Mouse (Mus musculus): ENCODE measurements at regions not wholly inside any gene's neighbourhood (a gene's known extent, or its start where the extent isn't known, plus 50 kb on each side); places are given as distances from the start of the nearest gene placed in this dataset.

DNA sequence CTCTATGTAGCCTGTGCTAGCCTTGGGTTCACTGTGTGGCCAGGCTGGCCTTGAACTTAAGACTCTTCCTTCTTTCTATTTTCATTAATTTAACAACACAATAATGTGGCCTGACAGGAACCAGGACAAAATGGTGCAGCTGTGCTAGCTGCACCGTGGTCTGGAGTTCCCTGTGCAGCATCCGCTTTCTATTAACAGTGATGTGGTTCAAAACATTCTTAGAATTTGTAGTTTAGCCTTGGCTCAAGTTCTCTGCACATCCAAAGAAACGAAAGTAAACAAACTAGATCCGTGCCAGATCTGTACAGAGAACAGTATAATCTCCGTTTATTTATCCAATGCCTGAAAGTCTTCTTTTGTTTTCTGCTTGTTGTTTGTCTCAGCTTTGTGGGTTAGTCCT lies 88.5 kb downstream of the Irx1 start:
- no peaks in the 10 kb centered on the region for H3K27me3 ChIP-seq (ENCODE audit: insufficient read depth, low read length)
- H3K4me1 ChIP-seq (ENCODE audit: insufficient read depth, low read depth, low read length): no peaks in the 10 kb centered on the region
- H3K36me3 ChIP-seq (replicated peaks): no peaks in the 10 kb centered on the region
- no peak for TF ChIP-seq CTCF (IDR thresholded peaks at IDR 0.05; ENCODE audit: low read depth, low read length)
- TF ChIP-seq POLR2AphosphoS5 (IDR thresholded peaks at IDR 0.05; ENCODE audit: insufficient replicate concordance, low read depth, low read length): no peak
- no peak for TF ChIP-seq TAL1 (conservative IDR thresholded peaks at IDR 0.05; ENCODE audit: low read depth, low read length)
- no peak for TF ChIP-seq GATA1 (IDR thresholded peaks at IDR 0.05; ENCODE audit: borderline replicate concordance, low read length)
- TF ChIP-seq GATA2 (IDR thresholded peaks at IDR 0.05; ENCODE audit: borderline replicate concordance, low read depth, low read length): no peak
- DNase-seq (ENCODE audit: low spot score) (no peak), ATAC-seq (ENCODE audit: extremely low read depth, insufficient number of reproducible peaks, low FRiP score, poor library complexity, severe bottlenecking) (no peak)
- no peak overlapping the region for H3K4me3 ChIP-seq (ENCODE audit: low read depth, low read length)
- H3K9me3 ChIP-seq (replicated peaks): peaks cover 36% of the 10 kb centered on the region

DNA sequence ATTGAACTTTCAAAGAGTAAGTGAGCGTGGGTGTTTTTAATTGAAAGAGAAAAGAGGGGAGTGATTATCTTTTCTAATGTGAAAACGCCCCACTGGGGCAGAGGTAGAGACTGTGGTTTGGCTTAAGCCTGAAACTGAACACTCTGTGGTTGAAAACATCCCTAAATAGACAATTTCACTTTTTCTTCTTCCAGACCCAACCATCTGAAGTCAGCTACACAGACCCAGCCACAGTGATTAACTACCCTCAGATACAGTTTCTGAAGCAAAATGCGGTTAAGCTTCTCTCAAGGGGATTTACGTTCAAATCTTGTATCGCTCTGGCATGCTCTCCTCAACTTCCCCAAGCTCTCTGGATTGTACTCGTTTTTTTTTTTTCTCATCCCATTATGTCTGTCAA lies 94.8 kb downstream of the Irx1 start:
- TF ChIP-seq POLR2AphosphoS5 (IDR thresholded peaks at IDR 0.05; ENCODE audit: insufficient replicate concordance, low read depth, low read length) (no peak), TAL1 (conservative IDR thresholded peaks at IDR 0.05; ENCODE audit: low read depth, low read length) (no peak), GATA2 (IDR thresholded peaks at IDR 0.05; ENCODE audit: borderline replicate concordance, low read depth, low read length) (no peak), GATA1 (IDR thresholded peaks at IDR 0.05; ENCODE audit: borderline replicate concordance, low read length) (no peak), CTCF (IDR thresholded peaks at IDR 0.05; ENCODE audit: low read depth, low read length) (no peak)
- Histone ChIP-seq H3K4me1 (ENCODE audit: insufficient read depth, low read depth, low read length) (no peaks in the 10 kb centered on the region), H3K36me3 (replicated peaks) (no peaks in the 10 kb centered on the region), H3K27me3 (ENCODE audit: insufficient read depth, low read length) (no peaks in the 10 kb centered on the region), H3K4me3 (ENCODE audit: low read depth, low read length) (no peak overlapping the region), H3K9me3 (replicated peaks) (peaks cover 25% of the 10 kb centered on the region)
- DNase-seq (ENCODE audit: low spot score) (no peak), ATAC-seq (ENCODE audit: extremely low read depth, insufficient number of reproducible peaks, low FRiP score, poor library complexity, severe bottlenecking) (no peak)

DNA sequence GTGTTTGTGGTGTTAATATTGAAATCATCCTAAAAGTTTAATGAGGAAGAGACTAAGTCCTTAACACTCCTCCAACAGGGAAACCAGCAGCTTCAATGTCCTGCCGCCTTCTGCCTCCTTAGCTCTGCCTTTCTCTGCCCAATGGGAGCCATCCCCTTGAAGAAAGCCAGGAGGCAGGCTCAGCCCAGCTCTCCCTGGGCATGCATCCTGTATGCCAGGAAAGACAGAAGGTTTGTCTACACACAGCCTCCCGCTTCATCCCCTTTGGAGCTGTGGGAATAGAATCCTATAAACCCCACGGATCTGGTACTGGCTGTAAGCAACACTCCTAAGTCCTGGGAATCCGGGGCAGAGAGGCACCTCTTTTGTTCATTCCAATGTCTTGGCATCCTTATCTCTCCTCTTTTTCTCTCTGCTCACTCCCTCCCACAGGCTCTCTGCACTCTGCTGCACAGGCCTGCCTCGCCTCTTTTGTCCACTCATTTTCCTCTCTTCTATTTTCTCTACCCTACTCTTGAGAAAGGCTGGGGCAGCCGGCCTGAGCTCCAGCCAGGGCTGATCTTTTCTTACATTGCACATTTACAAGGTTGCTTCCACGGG lies 110.0 kb downstream of the Irx1 start:
- DNase-seq (ENCODE audit: low spot score) (no peak), ATAC-seq (ENCODE audit: extremely low read depth, insufficient number of reproducible peaks, low FRiP score, poor library complexity, severe bottlenecking) (no peak)
- H3K4me1 ChIP-seq (ENCODE audit: insufficient read depth, low read depth, low read length): no peaks in the 10 kb centered on the region
- H3K27me3 ChIP-seq (ENCODE audit: insufficient read depth, low read length): no peaks in the 10 kb centered on the region
- H3K9me3 ChIP-seq (replicated peaks): peaks cover 45% of the 10 kb centered on the region
- no peak overlapping the region for H3K4me3 ChIP-seq (ENCODE audit: low read depth, low read length)
- H3K36me3 ChIP-seq (replicated peaks): no peaks in the 10 kb centered on the region
- TF ChIP-seq POLR2AphosphoS5 (IDR thresholded peaks at IDR 0.05; ENCODE audit: insufficient replicate concordance, low read depth, low read length): no peak
- TF ChIP-seq GATA1 (IDR thresholded peaks at IDR 0.05; ENCODE audit: borderline replicate concordance, low read length): no peak
- TF ChIP-seq TAL1 (conservative IDR thresholded peaks at IDR 0.05; ENCODE audit: low read depth, low read length): no peak
- no peak for TF ChIP-seq GATA2 (IDR thresholded peaks at IDR 0.05; ENCODE audit: borderline replicate concordance, low read depth, low read length)
- no peak for TF ChIP-seq CTCF (IDR thresholded peaks at IDR 0.05; ENCODE audit: low read depth, low read length)

DNA sequence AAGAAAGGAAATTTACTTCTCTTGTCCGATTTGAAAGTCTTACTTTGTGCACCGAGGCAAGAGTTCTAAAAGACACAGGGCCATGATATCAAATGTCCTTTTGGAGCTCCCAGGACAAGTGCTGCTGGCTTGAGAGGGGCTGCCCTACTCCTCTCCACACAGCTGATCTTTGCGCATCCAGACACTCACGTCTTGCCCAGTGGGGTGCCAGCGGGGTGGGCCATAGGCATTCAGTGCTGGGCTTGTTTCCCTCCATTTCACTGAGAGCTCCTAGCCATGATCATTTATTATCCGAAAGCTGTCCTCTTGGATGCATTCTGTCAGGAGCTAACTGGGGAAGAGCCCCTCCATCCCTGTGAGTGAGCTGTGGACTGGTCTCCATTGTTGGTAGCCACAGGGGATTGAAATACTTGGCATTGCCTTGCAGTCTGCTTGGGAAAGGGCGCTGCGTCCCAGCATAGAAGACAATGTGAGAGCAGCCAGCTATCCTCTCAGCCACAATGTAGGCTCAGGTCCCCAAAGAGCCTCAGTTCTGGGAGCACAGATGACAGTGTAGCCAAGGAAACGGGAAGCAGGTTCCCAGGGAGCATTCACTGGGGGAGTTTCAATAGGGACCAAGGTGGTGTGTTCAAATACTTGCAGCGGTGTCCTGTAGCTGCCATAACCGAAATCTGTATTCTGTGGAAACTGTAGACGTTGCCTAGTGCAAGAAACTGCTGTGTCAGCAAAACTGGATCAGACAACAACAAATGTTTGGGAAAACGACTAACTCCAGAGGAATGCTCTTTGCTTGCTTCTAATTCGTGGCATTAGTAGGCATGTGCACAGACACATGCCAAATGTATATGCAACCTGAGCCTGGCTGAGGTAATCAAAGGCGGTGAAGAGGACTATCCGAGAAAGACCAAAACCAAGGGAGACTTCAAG lies 159.2 kb downstream of the Irx1 start:
- H3K4me3 ChIP-seq (ENCODE audit: low read depth, low read length): no peak overlapping the region
- ATAC-seq (ENCODE audit: extremely low read depth, insufficient number of reproducible peaks, low FRiP score, poor library complexity, severe bottlenecking): no peak
- no peaks in the 10 kb centered on the region for H3K27me3 ChIP-seq (ENCODE audit: insufficient read depth, low read length)

DNA sequence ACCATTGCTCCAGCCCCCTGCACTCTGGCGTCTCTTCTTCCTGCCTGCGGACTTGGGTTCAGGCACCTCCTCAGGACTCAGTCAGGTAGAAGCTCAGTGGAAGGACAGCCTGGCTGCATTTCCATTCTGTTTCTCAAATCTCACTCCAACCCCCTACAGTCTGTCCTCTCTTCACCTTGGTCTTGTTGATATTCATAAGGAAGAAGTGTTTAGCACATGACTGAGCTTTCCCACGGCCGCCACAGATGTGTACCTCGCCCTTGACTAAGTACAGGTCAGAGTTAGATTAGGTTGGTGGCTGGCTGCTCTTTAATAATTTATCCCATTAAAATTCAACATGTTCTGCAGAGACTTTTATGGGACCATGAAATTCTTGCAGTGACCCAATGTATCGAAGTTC lies 165.2 kb downstream of the Irx1 start:
- no peak for ATAC-seq (ENCODE audit: extremely low read depth, insufficient number of reproducible peaks, low FRiP score, poor library complexity, severe bottlenecking)
- no peaks in the 10 kb centered on the region for H3K36me3 ChIP-seq (replicated peaks)

More for the DNA sequence above, 159.2 kb downstream of the Irx1 start:
- Histone ChIP-seq H3K36me3 (replicated peaks) (no peaks in the 10 kb centered on the region), H3K9me3 (replicated peaks) (peaks cover 28% of the 10 kb centered on the region), H3K4me1 (ENCODE audit: insufficient read depth, low read depth, low read length) (no peaks in the 10 kb centered on the region)
- DNase-seq (ENCODE audit: low spot score): no peak
- no peak for TF ChIP-seq POLR2AphosphoS5 (IDR thresholded peaks at IDR 0.05; ENCODE audit: insufficient replicate concordance, low read depth, low read length)
- TF ChIP-seq CTCF (IDR thresholded peaks at IDR 0.05; ENCODE audit: low read depth, low read length): no peak
- no peak for TF ChIP-seq GATA1 (IDR thresholded peaks at IDR 0.05; ENCODE audit: borderline replicate concordance, low read length)
- TF ChIP-seq TAL1 (conservative IDR thresholded peaks at IDR 0.05; ENCODE audit: low read depth, low read length): no peak

DNA sequence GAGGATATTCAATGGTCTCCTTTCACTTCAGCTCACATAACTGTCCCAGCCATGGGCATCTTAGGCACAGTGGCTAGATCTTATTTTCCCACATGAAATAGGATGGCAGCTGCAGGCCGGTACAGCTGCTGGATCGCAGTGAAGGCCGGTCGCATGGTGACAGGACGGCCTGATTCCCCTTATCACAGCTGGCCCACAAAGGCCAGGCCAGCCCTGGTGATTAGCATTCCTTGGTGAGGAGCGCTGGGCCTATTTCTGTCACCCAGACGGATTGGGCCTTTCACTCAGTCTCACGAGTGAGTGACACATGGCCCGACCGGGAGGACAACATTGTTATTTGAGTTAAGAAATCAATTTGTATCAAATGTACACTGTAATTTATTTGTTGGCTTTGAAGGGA lies 178.8 kb downstream of the Irx1 start:
- H3K27me3 ChIP-seq (ENCODE audit: insufficient read depth, low read length): no peaks in the 10 kb centered on the region
- DNase-seq (ENCODE audit: low spot score) (no peak), ATAC-seq (ENCODE audit: extremely low read depth, insufficient number of reproducible peaks, low FRiP score, poor library complexity, severe bottlenecking) (no peak)
- no peaks in the 10 kb centered on the region for H3K36me3 ChIP-seq (replicated peaks)
- no peaks in the 10 kb centered on the region for H3K4me1 ChIP-seq (ENCODE audit: insufficient read depth, low read depth, low read length)
- peaks cover 33% of the 10 kb centered on the region for H3K9me3 ChIP-seq (replicated peaks)
- TF ChIP-seq GATA2 (IDR thresholded peaks at IDR 0.05; ENCODE audit: borderline replicate concordance, low read depth, low read length) (no peak), POLR2AphosphoS5 (IDR thresholded peaks at IDR 0.05; ENCODE audit: insufficient replicate concordance, low read depth, low read length) (no peak), CTCF (IDR thresholded peaks at IDR 0.05; ENCODE audit: low read depth, low read length) (no peak), TAL1 (conservative IDR thresholded peaks at IDR 0.05; ENCODE audit: low read depth, low read length) (no peak), GATA1 (IDR thresholded peaks at IDR 0.05; ENCODE audit: borderline replicate concordance, low read length) (no peak)
- no peak overlapping the region for H3K4me3 ChIP-seq (ENCODE audit: low read depth, low read length)

More for the DNA sequence above, 165.2 kb downstream of the Irx1 start:
- Histone ChIP-seq H3K27me3 (ENCODE audit: insufficient read depth, low read length) (no peaks in the 10 kb centered on the region), H3K9me3 (replicated peaks) (peaks cover 20% of the 10 kb centered on the region), H3K4me3 (ENCODE audit: low read depth, low read length) (no peak overlapping the region), H3K4me1 (ENCODE audit: insufficient read depth, low read depth, low read length) (no peaks in the 10 kb centered on the region)
- TF ChIP-seq POLR2AphosphoS5 (IDR thresholded peaks at IDR 0.05; ENCODE audit: insufficient replicate concordance, low read depth, low read length) (no peak), GATA2 (IDR thresholded peaks at IDR 0.05; ENCODE audit: borderline replicate concordance, low read depth, low read length) (no peak)
- no peak for DNase-seq (ENCODE audit: low spot score)

Data from G1E (cell line).